In the genomic region with DNA sequence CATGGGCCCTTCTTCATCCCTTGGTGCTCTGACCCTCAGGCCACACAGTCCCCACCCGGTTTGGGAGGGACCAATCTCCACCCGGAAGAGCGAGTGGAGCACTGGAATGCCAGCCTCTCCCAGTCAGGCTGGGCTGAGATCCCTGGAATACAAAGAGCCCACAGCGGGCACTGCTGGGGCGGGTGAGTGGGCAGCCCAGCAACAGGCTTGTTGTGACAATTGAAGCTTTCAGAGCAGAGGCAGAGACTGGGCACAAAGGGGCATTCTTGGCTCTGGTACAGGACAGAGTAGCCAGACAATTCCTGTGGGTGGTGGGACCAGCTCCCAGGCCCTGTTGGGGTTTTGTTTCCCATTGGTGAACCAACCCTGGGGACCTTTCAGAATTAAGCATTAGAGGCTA, we compare ENCODE assay signal across 11 mouse cellular contexts. TPM values are rescaled to one million over a fixed set of nuclear protein-coding genes. Genes with fewer than 3 reads are reported as not detected.
DNase-seq lines count a peak whose midpoint lies in the region; ATAC-seq and TF ChIP-seq lines count a peak whose summit lies in the region.
"Had no signal": no experiment of that assay in that cellular context is flagged by ENCODE, and none has a peak within 500 bp of the region (broad histone marks: within the 10 kb centered on the region; RNA-seq: fewer than 3 reads in every experiment).

No protein-coding gene starts in this region.

- H3K9me3 ChIP-seq in kidney, embryonic 16.5 days (ENCODE audit: low read length) = no peaks in the 10 kb centered on the region
- H3K9me3 ChIP-seq: heart, embryonic 15.5 days had no signal

- peaks cover 18% of the 10 kb centered on the region for H3K4me1 ChIP-seq in kidney, embryonic 16.5 days (ENCODE audit: insufficient read depth, low read length)
- 0 out of 2 replicates have a peak, but pooled peaks cover 1% of the 10 kb centered on the region for H3K4me1 ChIP-seq in cortical plate, adult 2 months (ENCODE audit: control insufficient read depth, insufficient read depth, low read length)

- H3K27me3 ChIP-seq in kidney, embryonic 16.5 days (ENCODE audit: insufficient read depth, low read length) = no peaks in the 10 kb centered on the region
- H3K27me3 ChIP-seq: heart, embryonic 15.5 days had no signal

- H3K9ac ChIP-seq in kidney, embryonic 16.5 days (replicated peaks; ENCODE audit: low read length) = no peak overlapping the region
- H3K9ac ChIP-seq: heart, embryonic 15.5 days had no signal

- H3K27ac ChIP-seq in kidney, embryonic 16.5 days (ENCODE audit: low read length) = 0 out of 2 replicates have a peak overlapping the region, but pooled peaks have one; percentile 15
- H3K27ac ChIP-seq in cortical plate, adult 2 months (ENCODE audit: insufficient read depth, low read length) = peak overlapping the region; percentile 88
- H3K27ac ChIP-seq: heart, embryonic 15.5 days had no signal

- no peak overlapping the region for H3K4me2 ChIP-seq in kidney, embryonic 16.5 days (replicated peaks; ENCODE audit: low read depth, low read length)
- H3K4me2 ChIP-seq: heart, embryonic 15.5 days had no signal

- H3K4me3 ChIP-seq in kidney, embryonic 16.5 days (ENCODE audit: low read length) = no peak overlapping the region
- H3K4me3 ChIP-seq in cortical plate, adult 2 months (ENCODE audit: insufficient read depth, low read length) = no peak overlapping the region
- H3K4me3 ChIP-seq: heart, embryonic 15.5 days had no signal

- ATAC-seq in kidney, embryonic 16.5 days (ENCODE audit: low FRiP score, low TSS enrichment) = no peak
- no peak for ATAC-seq in erythroid progenitor cell, adult 5-6 weeks (replicated peaks; ENCODE audit: low FRiP score, poor library complexity, severe bottlenecking)

- TF ChIP-seq CTCF in cortical plate, adult 2 months (IDR thresholded peaks at IDR 0.05; ENCODE audit: extremely low read depth, insufficient read depth, low read length) = no peak

- H3K36me3 ChIP-seq in kidney, embryonic 16.5 days (ENCODE audit: insufficient read depth, low read length) = no peaks in the 10 kb centered on the region
- H3K36me3 ChIP-seq: heart, embryonic 15.5 days had no signal

- no peak for TF ChIP-seq POLR2A in cortical plate, adult 2 months (IDR thresholded peaks at IDR 0.05; ENCODE audit: extremely low read depth, insufficient read depth, low read length)

- 65% methylated on average over 5 of the region's 5 CpGs for WGBS in kidney, embryonic 16.5 days

- no peak for DNase-seq in kidney, adult 11 months
- peak; percentile 67 to 71 for DNase-seq in layer of hippocampus, postnatal 36 days
- DNase-seq in right cerebral cortex, postnatal 25 days = peak; percentile 37
- DNase-seq in thymus, postnatal 0 days (ENCODE audit: low spot score) = no peak
- no peak for DNase-seq in liver
- DNase-seq: adrenal gland, adult 2 months; lung, postnatal 10 days had no signal

RNA-seq across cellular contexts. Expression of a gene that starts 36.6 kb away (rescaled TPM):
- 69.5 and 78.7 TPM in 2 replicates for polyA plus RNA-seq in kidney, embryonic 16.5 days (2015; fragmentation: Nextera tagmentation; extraction: Ambion mirVana)
- 26.6 and 26.9 TPM in 2 replicates for polyA plus RNA-seq in cortical plate, adult 2 months (2012; rRNA removed)
- total RNA-seq in layer of hippocampus, postnatal 36 days (2021) = 10 to 100 TPM; 18.3 to 18.5 TPM
- polyA plus RNA-seq in thymus, postnatal 0 days (2015; fragmentation: Nextera tagmentation; extraction: Ambion mirVana) = 3.7 and 4.5 TPM in 2 replicates
- 0.36 and 5.4 TPM in 2 replicates for total RNA-seq in erythroid progenitor cell, adult 5-6 weeks (2015; ENCODE audit: low replicate concordance)
- total RNA-seq in erythroid progenitor cell, adult 5-6 weeks (2017; ENCODE audit: low replicate concordance) = 0.77 and 9.4 TPM in 2 replicates

RNA-seq across cellular contexts. Expression of a gene that starts 50.7 kb away (rescaled TPM):
- polyA plus RNA-seq in kidney, embryonic 16.5 days (2015; fragmentation: Nextera tagmentation; extraction: Ambion mirVana) = 13.9 and 16.7 TPM in 2 replicates
- polyA plus RNA-seq in cortical plate, adult 2 months (2012; rRNA removed) = 50.3 and 56.6 TPM in 2 replicates
- 10 to 100 TPM; 31.3 to 37.6 TPM for total RNA-seq in layer of hippocampus, postnatal 36 days (2021)
- polyA plus RNA-seq in thymus, postnatal 0 days (2015; fragmentation: Nextera tagmentation; extraction: Ambion mirVana) = 10.5 and 12.6 TPM in 2 replicates
- total RNA-seq in erythroid progenitor cell, adult 5-6 weeks (2015; ENCODE audit: low replicate concordance) = not detected in 2 replicates
- total RNA-seq in erythroid progenitor cell, adult 5-6 weeks (2017; ENCODE audit: low replicate concordance) = not detected in 2 replicates

RNA-seq across cellular contexts. Expression of a gene that starts 57.8 kb away (rescaled TPM):
- polyA plus RNA-seq in kidney, embryonic 16.5 days (2015; fragmentation: Nextera tagmentation; extraction: Ambion mirVana) = 0.15 and 0.22 TPM in 2 replicates
- polyA plus RNA-seq in cortical plate, adult 2 months (2012; rRNA removed) = 0.31 and 0.42 TPM in 2 replicates
- not detected for total RNA-seq in layer of hippocampus, postnatal 36 days (2021)
- polyA plus RNA-seq in thymus, postnatal 0 days (2015; fragmentation: Nextera tagmentation; extraction: Ambion mirVana) = 0.05 and 0.06 TPM in 2 replicates
- not detected in 2 replicates for total RNA-seq in erythroid progenitor cell, adult 5-6 weeks (2015; ENCODE audit: low replicate concordance)
- not detected in 2 replicates for total RNA-seq in erythroid progenitor cell, adult 5-6 weeks (2017; ENCODE audit: low replicate concordance)
- polyA plus RNA-seq: heart, embryonic 15.5 days had no signal

Comparison
In these comparisons a context has a peak if more than half of its experiments do, and no peak if none do; other contexts are left out.
1. DNase-seq: peak in layer of hippocampus, postnatal 36 days (2 of 2) and right cerebral cortex, postnatal 25 days (single experiment); none in kidney, adult 11 months (single experiment), thymus, postnatal 0 days (single experiment) and liver (single experiment).